Mouse (Mus musculus) monocyte, adult 2 months (primary cell): ENCODE data around the gene Rfx7.
"Not testable (repeated sequence)": the region's sequence is repeated elsewhere in the genome, so short reads cannot be mapped to it uniquely, and the experiment has no call there.

Experiments
- DNase-seq, 2 experiments: peaks; one replicate each; pipeline ENCODE4 v3.0.0; 2022; ENCODE audit warnings: low spot score in 2 of 2, low read depth in 1 of 2

Gene Rfx7

GRCm38 (mm10) chr9:72662691-72663533, 130.9 kb downstream of the Rfx7 start:
- DNase-seq: no peak

GRCm38 (mm10) chr9:72663534-72663918, 131.5 kb downstream of the Rfx7 start:
- DNase-seq: no peak

- no peak for DNase-seq
Measured at GRCm38 (mm10) chr9:72664409-72665351, 132.6 kb downstream of the Rfx7 start.

DNA sequence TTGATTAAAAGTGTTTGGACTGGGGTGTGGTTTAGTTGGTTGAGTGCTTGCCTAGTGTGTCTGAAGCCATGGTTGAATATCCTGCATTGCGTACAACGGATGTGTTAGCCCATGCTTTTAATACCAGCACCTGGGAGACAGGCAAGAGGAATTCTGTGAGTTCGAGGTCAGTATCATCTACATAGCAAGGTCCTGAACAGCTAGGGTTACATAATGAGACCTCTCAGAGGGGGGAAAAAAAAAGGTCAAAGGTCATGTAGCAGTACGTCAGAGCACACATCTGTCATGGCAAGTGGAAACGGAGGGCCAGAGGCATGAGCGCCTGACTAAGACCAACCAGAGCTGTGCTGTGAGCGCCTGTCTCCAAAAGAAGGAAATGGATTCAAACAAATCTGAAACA, 133.5 kb downstream of the Rfx7 start:
- DNase-seq: no peak

- DNase-seq: not testable (repeated sequence)
Measured at GRCm38 (mm10) chr9:72666352-72667021, 134.4 kb downstream of the Rfx7 start.

- no peak for DNase-seq
Measured at GRCm38 (mm10) chr9:72667126-72667525, 135.1 kb downstream of the Rfx7 start.

DNA sequence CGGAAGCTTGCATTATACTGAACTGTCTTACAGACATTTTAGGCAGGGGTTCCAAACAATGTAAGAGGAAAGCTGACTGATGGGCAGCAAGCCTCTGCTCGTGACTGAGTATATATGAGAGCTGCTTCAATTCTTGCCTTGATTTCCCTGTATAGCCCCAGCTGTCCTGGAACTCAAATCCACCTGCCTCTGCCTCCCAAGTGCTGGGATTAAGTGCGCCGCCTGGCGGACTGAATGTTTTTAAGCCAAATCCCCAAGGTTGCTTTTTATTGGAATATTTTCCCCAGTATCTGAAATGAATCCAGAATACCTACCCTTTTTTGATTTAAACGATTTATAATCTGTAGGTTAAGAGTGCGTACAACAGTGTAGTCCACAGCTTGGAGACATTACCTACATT, 137.3 kb downstream of the Rfx7 start:
- DNase-seq: no peak

GRCm38 (mm10) chr9:72672361-72672760, 140.3 kb downstream of the Rfx7 start:
- DNase-seq: peak; percentile 42 to 63
